Mouse (Mus musculus) cerebral cortex, adult 2 months (tissue): ENCODE data around the gene Rasal2.

ENCODE experiments used
- WGBS: fragments of 180-500 bp; shearing (Covaris S2); methylation state at CpG from one replicate; pipeline ENCODE4 v1.1.7; 2018; 5-methylcytosine and 5-hydroxymethylcytosine counted together

Rasal2 gene

DNA sequence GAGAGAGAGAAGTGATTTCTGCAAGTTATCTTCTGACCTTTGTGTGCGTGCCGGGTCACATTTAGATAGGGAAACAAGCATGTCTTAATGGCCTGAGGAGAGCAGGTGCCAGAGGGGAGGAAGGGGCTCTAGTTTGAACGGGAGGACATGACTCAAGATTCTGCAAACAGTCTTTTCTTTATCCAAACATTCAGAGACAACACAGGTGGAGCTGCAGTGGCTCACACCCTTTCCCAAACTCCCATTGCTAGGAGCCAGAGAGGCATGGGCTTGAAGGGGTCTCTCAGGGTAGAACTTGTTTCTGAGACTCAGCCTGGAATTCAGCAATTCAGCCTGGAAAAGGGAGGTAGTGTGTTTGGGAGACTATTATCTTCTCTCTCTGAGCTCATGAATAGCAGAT is 288.6 kb downstream of the Rasal2 start:
- WGBS, result 84% methylated on average over 3 of the region's 3 CpGs

DNA sequence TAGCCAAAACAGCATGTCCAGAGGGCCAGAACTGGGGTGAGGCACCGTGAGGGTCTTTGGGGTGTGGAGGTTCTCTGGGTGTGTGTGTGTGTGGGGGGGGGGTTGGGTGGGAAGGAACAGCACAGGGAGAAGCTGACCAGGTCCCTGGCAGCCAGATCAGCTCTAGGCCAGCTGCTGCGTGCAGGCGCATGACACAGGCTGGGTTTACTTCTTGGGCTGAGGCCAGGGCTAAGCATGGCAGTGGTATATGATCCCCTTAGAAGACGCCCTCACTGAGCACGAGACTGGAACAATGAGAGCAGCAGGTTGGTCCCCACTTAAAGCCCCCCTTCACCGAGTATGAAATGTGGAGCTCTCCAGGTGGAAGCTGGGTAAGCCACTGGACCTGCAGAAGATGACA is 293.2 kb downstream of the Rasal2 start:
- 91% methylated on average over 6 of the region's 6 CpGs for WGBS

DNA sequence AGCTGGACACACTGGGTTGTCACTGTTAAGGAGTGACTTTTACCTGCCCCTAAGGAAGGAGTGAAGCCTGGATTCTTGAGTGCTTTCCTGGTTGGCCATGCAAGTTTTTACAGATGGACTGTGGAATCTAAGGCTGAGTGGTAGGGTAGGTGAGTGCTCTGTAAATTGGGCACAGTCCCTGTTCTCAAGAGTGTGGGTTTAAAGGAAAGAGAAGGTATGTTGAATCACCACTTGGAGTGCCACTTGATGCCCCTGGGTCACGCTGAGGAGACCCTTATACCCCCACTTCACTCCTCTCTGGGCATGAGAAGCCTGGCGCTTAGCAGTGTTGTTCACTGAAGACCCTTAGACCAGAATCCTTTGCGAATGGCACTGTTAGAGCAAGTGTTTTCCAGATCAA is 295.0 kb downstream of the Rasal2 start:
- 96% methylated on average over 3 of the region's 3 CpGs for WGBS

DNA sequence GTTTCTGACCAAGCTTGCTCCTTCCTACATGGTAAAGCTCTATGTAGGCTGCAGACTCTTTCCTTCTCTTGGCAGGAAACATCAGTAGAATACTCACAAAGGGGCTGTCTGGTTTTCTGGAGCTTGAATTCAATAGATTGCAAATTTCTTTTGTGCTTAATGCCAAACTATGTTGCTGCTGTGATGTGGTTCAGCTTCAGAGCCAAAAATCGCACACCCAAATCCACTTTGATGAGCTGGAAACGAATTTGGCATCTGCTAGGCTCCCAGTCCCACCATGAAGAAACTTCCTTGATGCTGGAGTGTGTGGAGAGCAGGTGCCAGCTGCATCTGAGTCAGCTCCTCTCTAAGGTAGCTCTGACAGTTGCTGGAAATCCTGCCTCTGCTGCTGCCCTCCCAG is 297.9 kb downstream of the Rasal2 start:
- 30% methylated on average over 2 of the region's 2 CpGs for WGBS

GRCm38 (mm10) chr1:157110287-157110835 is 302.0 kb downstream of the Rasal2 start:
- WGBS, result 80% methylated on average over 6 of the region's 6 CpGs

DNA sequence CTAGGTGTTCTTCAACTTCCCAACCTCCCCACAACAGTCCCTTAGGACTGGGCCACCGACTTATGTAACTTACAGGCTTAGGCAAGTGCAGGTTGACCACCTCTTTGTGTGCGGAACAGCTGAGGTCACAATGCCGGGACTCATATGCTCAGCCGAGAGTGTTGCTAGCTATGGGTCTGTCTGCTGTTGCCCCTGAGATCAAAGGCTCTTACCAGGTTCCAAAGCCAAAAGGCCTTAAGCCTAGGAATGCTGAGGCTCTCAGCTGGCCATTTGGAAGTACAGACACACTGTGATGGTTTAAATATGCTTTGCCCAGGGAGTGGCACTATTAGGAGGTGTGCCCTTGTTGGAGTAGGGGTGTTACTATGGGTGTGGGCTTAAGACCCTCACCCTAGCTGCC is 303.8 kb downstream of the Rasal2 start, which contains the start of gene Tex35:
Gene Tex35, minus strand, starts transcription at position 101 of the 400 bp plus-strand sequence.
- 92% methylated on average over 4 of the region's 4 CpGs for WGBS

DNA sequence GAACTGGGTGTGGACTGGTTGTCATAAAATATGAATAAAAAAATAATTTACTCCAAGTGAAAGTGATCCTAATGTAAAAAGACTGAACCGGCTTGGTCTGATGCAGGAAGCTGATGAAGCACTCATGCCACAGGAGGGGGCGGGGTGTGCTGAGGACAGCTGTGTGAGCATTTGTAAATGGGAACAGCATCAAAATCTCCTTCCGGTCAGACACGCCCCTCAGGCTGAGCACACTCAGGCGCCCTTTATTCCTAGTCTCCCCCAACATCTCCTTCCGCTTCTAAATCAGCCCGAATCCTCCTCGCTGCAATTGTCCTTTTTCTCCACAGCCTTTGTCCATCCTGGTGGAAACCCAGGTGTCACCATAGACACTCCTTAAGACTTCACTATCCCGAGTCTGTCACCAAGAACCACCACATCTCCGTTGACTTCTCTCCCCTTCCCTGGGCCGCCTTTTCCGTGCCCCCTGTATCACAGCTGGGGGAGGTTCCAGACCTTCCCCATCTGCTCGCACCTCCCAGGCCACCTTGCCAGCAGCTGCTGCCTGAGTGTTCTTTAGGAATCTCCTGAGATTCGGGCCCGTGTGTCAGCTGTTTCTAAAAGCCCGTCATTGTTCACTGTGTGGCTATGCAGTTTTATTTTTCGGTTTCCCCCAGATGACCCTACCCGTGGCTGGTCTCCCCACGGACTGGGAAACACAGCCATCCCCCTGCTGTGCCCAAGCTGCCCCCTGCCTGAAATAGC is 311.1 kb downstream of the Rasal2 start:
- 22% methylated on average over 19 of the region's 19 CpGs for WGBS

DNA sequence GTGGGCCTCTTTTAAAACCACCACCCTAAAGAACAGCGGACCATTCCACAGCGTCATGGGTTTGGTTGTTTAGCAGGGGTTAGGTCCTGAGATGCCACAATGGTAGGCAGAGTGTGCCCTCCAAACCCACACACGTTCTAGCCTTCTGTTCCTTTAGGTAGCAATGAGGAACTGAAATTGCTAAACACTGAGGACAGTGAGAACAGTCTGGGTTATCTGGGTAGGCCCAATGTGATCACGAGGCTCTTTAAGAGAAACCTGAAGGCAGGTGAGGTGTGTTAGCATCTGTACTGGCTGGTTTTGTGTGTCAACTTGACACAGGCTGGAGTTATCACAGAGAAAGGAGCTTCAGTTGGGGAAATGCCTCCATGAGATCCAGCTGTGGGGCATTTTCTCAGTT is 316.9 kb downstream of the Rasal2 start:
- WGBS, result 91% methylated on average over 4 of the region's 4 CpGs

GRCm38 (mm10) chr1:157092622-157093021 is 319.8 kb downstream of the Rasal2 start:
- 85% methylated on average over 1 of the region's 1 CpGs for WGBS

- WGBS, result 72% methylated on average over 4 of the region's 4 CpGs
Measured at GRCm38 (mm10) chr1:157092140-157092539, 320.3 kb downstream of the Rasal2 start.

GRCm38 (mm10) chr1:157090835-157091234 is 321.6 kb downstream of the Rasal2 start:
- WGBS, result 86% methylated on average over 3 of the region's 3 CpGs

DNA sequence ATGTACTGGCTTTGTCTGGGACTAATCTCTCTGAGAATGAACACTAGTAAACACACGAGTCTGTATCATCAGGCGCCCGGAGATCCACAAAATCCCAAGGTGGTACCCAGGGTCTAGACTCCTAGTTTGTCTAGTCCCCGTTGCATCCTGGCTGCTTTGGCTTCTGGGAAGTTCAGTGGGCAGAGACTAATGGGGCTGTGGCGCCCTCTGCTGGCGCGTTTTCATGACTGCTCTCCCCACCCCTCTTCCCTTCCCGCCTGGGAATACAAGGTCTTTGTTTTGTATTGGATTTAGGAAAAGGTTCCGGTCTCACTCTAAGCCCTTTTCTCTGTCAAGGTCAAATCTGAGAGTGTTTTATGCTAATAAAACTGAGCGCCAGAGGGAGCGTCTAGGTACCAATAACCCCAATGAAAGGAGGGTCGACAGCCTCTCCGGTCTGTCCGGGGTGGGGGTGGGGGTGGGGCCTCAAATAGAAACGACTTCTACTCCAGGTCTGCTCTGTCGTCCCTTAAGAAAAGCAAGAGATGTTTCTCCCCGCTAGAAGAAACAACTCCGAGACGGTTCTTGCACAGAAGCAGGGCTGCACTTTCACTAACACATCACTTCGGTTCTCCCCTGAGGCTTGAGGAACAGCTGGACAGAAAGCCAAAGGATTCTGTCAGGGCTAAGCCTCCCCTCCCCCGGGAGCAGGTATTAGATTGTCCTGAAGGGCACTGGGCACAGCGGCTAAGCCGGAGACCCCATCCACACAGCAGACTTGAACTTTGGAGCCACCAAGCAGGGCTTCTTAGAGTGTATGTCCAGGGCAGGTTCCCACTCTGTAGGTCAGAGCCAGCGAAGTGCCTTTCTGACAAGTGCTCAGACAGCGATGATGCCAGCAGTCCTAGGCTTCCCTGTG is 326.0 kb downstream of the Rasal2 start:
- WGBS, result 12% methylated on average over 25 of the region's 25 CpGs
